Mouse (Mus musculus): Measurements from ENCODE around the gene B4galt3. TPM values are rescaled to one million over a fixed set of nuclear protein-coding genes. Genes with fewer than 3 reads are reported as not detected.
A peak's percentile ranks its signal among the peaks of the same experiment; 100 is the strongest.
"Not testable (repeated sequence)": the region's sequence is repeated elsewhere in the genome, so short reads cannot be mapped to it uniquely, and the experiment has no call there.

Gene B4galt3
- polyA plus RNA-seq, 1 experiment, result 64.8 TPM

DNA sequence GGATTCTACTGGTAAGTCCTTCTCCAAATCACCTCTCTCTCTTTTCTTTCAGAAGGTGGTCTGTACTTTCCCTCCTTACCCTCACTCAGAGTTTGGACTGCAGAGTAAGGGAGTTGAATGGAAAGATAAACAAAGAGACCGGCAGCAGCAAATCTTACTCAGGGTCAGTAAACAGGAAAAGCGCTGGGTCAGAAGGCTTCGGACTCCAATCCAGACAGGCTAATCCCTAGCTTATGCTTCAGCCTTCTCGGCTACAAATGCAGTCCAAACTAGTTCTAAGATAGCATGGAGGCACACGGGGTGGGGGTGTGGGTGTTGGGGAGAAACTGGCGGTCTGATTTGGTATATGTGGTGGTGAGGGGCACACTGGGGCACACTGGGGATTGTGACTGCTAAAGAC, 32.7 kb upstream of the B4galt3 start:
- TF ChIP-seq POLR2A (IDR thresholded peaks at IDR 0.05; ENCODE audit: insufficient read depth, low read length), result no peak
- no peak for TF ChIP-seq CTCF (IDR thresholded peaks at IDR 0.05; ENCODE audit: low read depth, low read length)
- no peak for TF ChIP-seq EP300 (IDR thresholded peaks at IDR 0.05; ENCODE audit: insufficient read depth, low read depth, low read length)
- Histone ChIP-seq H3K4me3 (ENCODE audit: low read depth, low read length) (no peak overlapping the region), H3K9ac (ENCODE audit: low read depth, poor library complexity, severe bottlenecking) (no peak overlapping the region), H3K9me3 (replicated peaks; ENCODE audit: control insufficient read depth, insufficient read depth, low read length, poor library complexity, severe bottlenecking) (no peaks in the 10 kb centered on the region), H3K27ac (ENCODE audit: insufficient read depth, low read length) (no peak overlapping the region), H3K36me3 (ENCODE audit: control insufficient read depth, insufficient read depth, low read length, poor library complexity, severe bottlenecking) (peaks cover 36% of the 10 kb centered on the region), H3K4me1 (ENCODE audit: control insufficient read depth, insufficient read depth, low read length) (peaks cover 2% of the 10 kb centered on the region), H3K27me3 (ENCODE audit: control insufficient read depth, insufficient read depth, low read length, poor library complexity, severe bottlenecking) (no peaks in the 10 kb centered on the region)

DNA sequence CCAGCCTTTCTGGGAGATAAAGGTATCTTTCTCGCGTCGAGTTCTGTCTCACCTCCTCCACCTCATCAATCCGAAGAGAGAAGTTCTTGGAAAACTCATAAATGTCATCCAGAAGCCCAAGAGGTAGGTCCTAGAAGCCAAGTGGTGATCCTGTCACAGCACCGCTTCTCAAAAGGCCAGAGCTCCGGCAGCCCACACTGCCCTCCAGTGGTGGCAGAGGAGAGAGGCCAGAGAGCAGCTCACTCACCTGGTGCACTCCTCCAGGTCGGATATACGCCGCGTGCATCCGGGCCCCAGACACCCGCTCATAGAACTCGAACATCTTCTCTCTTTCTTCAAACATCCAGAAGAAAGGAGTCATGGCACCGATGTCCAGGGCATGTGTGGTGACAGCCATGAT, 31.7 kb upstream of the B4galt3 start:
- TF ChIP-seq CTCF (IDR thresholded peaks at IDR 0.05; ENCODE audit: low read depth, low read length), result peak; percentile 97
- no peak for TF ChIP-seq POLR2A (IDR thresholded peaks at IDR 0.05; ENCODE audit: insufficient read depth, low read length)
- Histone ChIP-seq H3K9ac (ENCODE audit: low read depth, poor library complexity, severe bottlenecking) (peak overlapping the region; percentile 42; the same call in 1 of the 2 replicates), H3K36me3 (ENCODE audit: control insufficient read depth, insufficient read depth, low read length, poor library complexity, severe bottlenecking) (peaks cover 39% of the 10 kb centered on the region), H3K4me3 (ENCODE audit: low read depth, low read length) (peak overlapping the region; percentile 55), H3K9me3 (replicated peaks; ENCODE audit: control insufficient read depth, insufficient read depth, low read length, poor library complexity, severe bottlenecking) (no peaks in the 10 kb centered on the region), H3K4me1 (ENCODE audit: control insufficient read depth, insufficient read depth, low read length) (peaks cover 4% of the 10 kb centered on the region), H3K27ac (ENCODE audit: insufficient read depth, low read length) (no peak overlapping the region), H3K27me3 (ENCODE audit: control insufficient read depth, insufficient read depth, low read length, poor library complexity, severe bottlenecking) (no peaks in the 10 kb centered on the region)

DNA sequence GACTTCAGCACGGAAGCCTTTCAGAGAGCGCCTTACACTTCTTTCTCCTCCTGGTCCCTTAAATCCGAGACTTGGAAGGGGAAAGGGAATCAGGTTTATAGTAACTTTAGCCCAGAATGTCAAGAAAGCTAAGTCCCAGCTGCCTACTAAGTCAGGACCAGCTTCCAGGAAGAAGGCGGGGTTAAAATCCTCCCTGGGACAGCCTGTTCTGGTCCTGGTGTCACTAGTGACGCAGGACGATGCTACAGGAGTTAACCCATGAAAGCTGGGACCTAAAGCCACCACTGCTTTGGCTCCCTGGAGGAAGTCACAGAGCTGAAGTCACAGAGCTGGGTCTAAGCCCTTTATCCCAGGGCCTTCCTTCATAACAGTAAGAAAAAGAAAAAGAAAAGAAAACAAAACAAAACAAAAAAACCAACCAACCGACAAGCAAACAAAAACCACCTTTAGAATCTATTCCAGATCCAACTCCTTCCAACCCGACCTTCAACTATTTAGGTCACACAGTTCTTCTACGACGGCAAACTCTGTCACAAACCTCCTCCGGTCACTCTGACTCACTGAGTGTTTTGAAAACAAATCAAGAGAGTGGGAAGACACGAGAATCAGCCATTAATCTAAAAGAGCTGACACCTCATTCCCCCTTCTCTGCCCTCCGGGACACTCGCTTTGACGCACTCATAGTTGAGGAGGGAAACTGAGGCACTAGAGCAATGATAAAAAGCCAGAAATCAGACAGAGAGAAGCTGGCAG, 30.0 kb upstream of the B4galt3 start:
- Histone ChIP-seq H3K36me3 (ENCODE audit: control insufficient read depth, insufficient read depth, low read length, poor library complexity, severe bottlenecking) (peaks cover 43% of the 10 kb centered on the region), H3K9ac (ENCODE audit: low read depth, poor library complexity, severe bottlenecking) (no peak overlapping the region)

DNA sequence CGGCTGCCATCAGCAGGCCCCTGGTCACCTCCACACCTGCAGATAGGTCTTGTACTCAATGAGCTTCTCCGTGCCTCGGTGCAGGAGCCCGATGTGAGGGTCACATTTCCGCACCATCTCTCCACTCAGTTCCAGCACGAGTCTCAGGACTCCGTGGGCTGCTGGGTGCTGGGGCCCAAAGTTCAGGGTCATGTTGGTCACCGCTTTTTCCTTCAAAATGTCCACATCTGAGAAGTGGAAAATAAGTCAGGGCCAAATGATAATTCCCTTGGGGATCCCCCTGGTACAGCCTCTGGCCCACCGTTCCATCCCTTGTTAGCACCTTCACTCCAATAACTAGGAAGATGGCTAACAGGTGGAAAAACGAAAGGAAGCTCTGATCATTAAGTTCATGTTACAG, 29.2 kb upstream of the B4galt3 start:
- Histone ChIP-seq H3K4me3 (ENCODE audit: low read depth, low read length) (no peak overlapping the region), H3K27me3 (ENCODE audit: control insufficient read depth, insufficient read depth, low read length, poor library complexity, severe bottlenecking) (no peaks in the 10 kb centered on the region), H3K27ac (ENCODE audit: insufficient read depth, low read length) (no peak overlapping the region), H3K9me3 (replicated peaks; ENCODE audit: control insufficient read depth, insufficient read depth, low read length, poor library complexity, severe bottlenecking) (no peaks in the 10 kb centered on the region), H3K4me1 (ENCODE audit: control insufficient read depth, insufficient read depth, low read length) (peaks cover 4% of the 10 kb centered on the region), H3K36me3 (ENCODE audit: control insufficient read depth, insufficient read depth, low read length, poor library complexity, severe bottlenecking) (peaks cover 40% of the 10 kb centered on the region), H3K9ac (ENCODE audit: low read depth, poor library complexity, severe bottlenecking) (no peak overlapping the region)
- no peak for TF ChIP-seq POLR2A (IDR thresholded peaks at IDR 0.05; ENCODE audit: insufficient read depth, low read length)
- TF ChIP-seq CTCF (IDR thresholded peaks at IDR 0.05; ENCODE audit: low read depth, low read length), result no peak
- no peak for TF ChIP-seq EP300 (IDR thresholded peaks at IDR 0.05; ENCODE audit: insufficient read depth, low read depth, low read length)

More for the DNA sequence above, 30.0 kb upstream of the B4galt3 start:
- Histone ChIP-seq H3K4me1 (ENCODE audit: control insufficient read depth, insufficient read depth, low read length) (peaks cover 4% of the 10 kb centered on the region), H3K27ac (ENCODE audit: insufficient read depth, low read length) (no peak overlapping the region), H3K9me3 (replicated peaks; ENCODE audit: control insufficient read depth, insufficient read depth, low read length, poor library complexity, severe bottlenecking) (no peaks in the 10 kb centered on the region), H3K27me3 (ENCODE audit: control insufficient read depth, insufficient read depth, low read length, poor library complexity, severe bottlenecking) (no peaks in the 10 kb centered on the region), H3K4me3 (ENCODE audit: low read depth, low read length) (no peak overlapping the region)
- TF ChIP-seq CTCF (IDR thresholded peaks at IDR 0.05; ENCODE audit: low read depth, low read length) (no peak), EP300 (IDR thresholded peaks at IDR 0.05; ENCODE audit: insufficient read depth, low read depth, low read length) (no peak), POLR2A (IDR thresholded peaks at IDR 0.05; ENCODE audit: insufficient read depth, low read length) (no peak)

DNA sequence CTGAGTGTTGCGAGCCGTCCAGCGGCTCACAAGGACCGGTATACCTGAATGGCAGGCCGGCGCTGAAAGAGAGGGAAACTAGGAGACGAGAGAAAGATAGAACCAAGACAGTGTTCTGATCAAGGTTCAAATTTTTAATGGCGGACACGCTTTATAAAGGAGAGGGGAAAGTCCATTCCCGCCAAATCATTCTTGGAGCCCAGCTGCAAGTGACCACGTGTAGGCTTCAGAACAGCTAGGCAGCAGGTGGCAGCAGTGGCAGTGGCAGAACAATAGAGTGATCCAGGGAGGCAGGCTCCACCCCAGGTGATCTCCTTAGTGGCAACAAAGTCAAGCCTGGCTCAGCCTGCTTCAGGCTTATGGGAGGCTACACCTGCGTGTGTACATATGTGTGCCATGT, 28.2 kb upstream of the B4galt3 start:
- not testable (repeated sequence) for H3K9ac ChIP-seq (ENCODE audit: low read depth, poor library complexity, severe bottlenecking); H3K9me3 ChIP-seq (replicated peaks; ENCODE audit: control insufficient read depth, insufficient read depth, low read length, poor library complexity, severe bottlenecking); H3K4me1 ChIP-seq (ENCODE audit: control insufficient read depth, insufficient read depth, low read length); H3K4me3 ChIP-seq (ENCODE audit: low read depth, low read length); H3K27me3 ChIP-seq (ENCODE audit: control insufficient read depth, insufficient read depth, low read length, poor library complexity, severe bottlenecking); H3K27ac ChIP-seq (ENCODE audit: insufficient read depth, low read length)
- H3K36me3 ChIP-seq (ENCODE audit: control insufficient read depth, insufficient read depth, low read length, poor library complexity, severe bottlenecking), result peaks cover 31% of the 10 kb centered on the region

DNA sequence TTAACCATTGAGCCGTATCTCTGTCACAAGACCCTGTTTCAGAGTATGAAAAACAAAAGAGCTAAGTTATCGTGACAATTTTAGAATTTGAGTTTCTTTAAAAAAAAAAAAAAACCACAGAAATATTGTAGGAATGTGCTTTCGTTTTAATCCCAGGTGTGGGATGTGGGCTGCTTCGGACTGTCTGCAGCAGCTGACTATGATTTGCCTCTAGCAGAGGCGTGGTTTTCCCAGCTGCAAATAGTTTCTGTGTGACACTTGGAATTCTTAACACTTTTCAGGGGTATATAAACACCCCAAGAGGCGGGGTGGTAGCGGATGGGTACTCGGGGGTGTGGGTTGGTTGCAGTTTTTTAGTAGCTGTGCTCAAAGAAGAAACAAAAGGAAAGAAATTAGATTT, 24.8 kb upstream of the B4galt3 start:
- TF ChIP-seq CTCF (IDR thresholded peaks at IDR 0.05; ENCODE audit: low read depth, low read length) (no peak), EP300 (IDR thresholded peaks at IDR 0.05; ENCODE audit: insufficient read depth, low read depth, low read length) (no peak), POLR2A (IDR thresholded peaks at IDR 0.05; ENCODE audit: insufficient read depth, low read length) (no peak)
- Histone ChIP-seq H3K4me1 (ENCODE audit: control insufficient read depth, insufficient read depth, low read length) (peaks cover 12% of the 10 kb centered on the region), H3K27ac (ENCODE audit: insufficient read depth, low read length) (no peak overlapping the region), H3K9me3 (replicated peaks; ENCODE audit: control insufficient read depth, insufficient read depth, low read length, poor library complexity, severe bottlenecking) (no peaks in the 10 kb centered on the region), H3K36me3 (ENCODE audit: control insufficient read depth, insufficient read depth, low read length, poor library complexity, severe bottlenecking) (peaks cover 17% of the 10 kb centered on the region), H3K4me3 (ENCODE audit: low read depth, low read length) (no peak overlapping the region), H3K27me3 (ENCODE audit: control insufficient read depth, insufficient read depth, low read length, poor library complexity, severe bottlenecking) (no peaks in the 10 kb centered on the region), H3K9ac (ENCODE audit: low read depth, poor library complexity, severe bottlenecking) (no peak overlapping the region)
